Comparison of ENCODE assay signal across 12 mouse cellular contexts in the genomic region with DNA sequence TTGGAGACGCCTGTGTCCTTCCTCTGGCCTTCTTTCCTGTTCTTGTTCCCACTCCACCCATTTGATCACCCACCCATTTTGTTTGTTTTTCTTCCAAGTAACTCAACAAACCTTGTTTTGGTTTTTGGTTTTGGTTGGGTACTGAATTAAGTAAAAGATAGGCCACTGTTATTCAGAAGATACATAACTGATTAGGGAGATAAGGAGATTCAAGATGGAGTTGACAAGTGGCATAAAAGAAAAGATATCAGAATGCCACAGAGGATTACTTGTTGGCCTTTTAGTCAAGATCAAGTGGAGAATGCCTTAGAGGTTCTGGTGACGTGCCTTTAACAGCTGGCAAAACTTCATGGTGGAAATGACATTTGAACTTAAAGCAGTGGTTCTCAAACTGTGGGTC. TPM values are rescaled to one million over a fixed set of nuclear protein-coding genes. Genes with fewer than 3 reads are reported as not detected.
DNase-seq lines count a peak whose midpoint lies in the region; ATAC-seq and TF ChIP-seq lines count a peak whose summit lies in the region.
"Had no signal": no experiment of that assay in that cellular context is flagged by ENCODE, and none has a peak within 500 bp of the region (broad histone marks: within the 10 kb centered on the region; RNA-seq: fewer than 3 reads in every experiment).

No protein-coding gene starts in this region.

- H3K9ac ChIP-seq in kidney, embryonic 16.5 days (replicated peaks; ENCODE audit: low read length) = no peak overlapping the region
- no peak overlapping the region for H3K9ac ChIP-seq in neural tube, embryonic 12.5 days
- no peak overlapping the region for H3K9ac ChIP-seq in neural tube, embryonic 15.5 days (replicated peaks)

- H3K9me3 ChIP-seq in kidney, embryonic 16.5 days (ENCODE audit: low read length) = no peaks in the 10 kb centered on the region
- no peaks in the 10 kb centered on the region for H3K9me3 ChIP-seq in neural tube, embryonic 12.5 days
- H3K9me3 ChIP-seq in neural tube, embryonic 15.5 days (replicated peaks) = no peaks in the 10 kb centered on the region

- peak; percentile 5 for DNase-seq in kidney, adult 2 months
- no peak for DNase-seq in neural tube, embryonic 10.5 days (ENCODE audit: extremely low spot score, low spot score)
- DNase-seq in induced T-regulatory cell, adult 2 months (ENCODE audit: low read depth) = peak; percentile 26
- no peak for DNase-seq in thymus, postnatal 0 days (ENCODE audit: low spot score)
- DNase-seq: adrenal gland, postnatal 10 days; cerebellum, postnatal 25 days; kidney, adult 8-10 months; layer of hippocampus, adult 9-11 months; right cerebral cortex, postnatal 4 days had no signal

- WGBS in kidney, adult 2 months = 59% methylated on average over 2 of the region's 2 CpGs
- WGBS in kidney, embryonic 16.5 days = 58% methylated on average over 2 of the region's 2 CpGs
- WGBS in neural tube, embryonic 12.5 days = 70% methylated on average over 2 of the region's 2 CpGs
- 80% methylated on average over 2 of the region's 2 CpGs for WGBS in neural tube, embryonic 15.5 days

- no peak for TF ChIP-seq POLR2A in kidney, adult 2 months (IDR thresholded peaks at IDR 0.05; ENCODE audit: low read depth, low read length)

- no peak for TF ChIP-seq CTCF in kidney, adult 2 months (conservative IDR thresholded peaks at IDR 0.05; ENCODE audit: insufficient read depth, insufficient read length, low read depth, low read length)

- no peak overlapping the region for H3K4me3 ChIP-seq in kidney, adult 2 months (ENCODE audit: insufficient read depth, low read depth, low read length)
- no peak overlapping the region for H3K4me3 ChIP-seq in kidney, embryonic 16.5 days (ENCODE audit: low read length)
- H3K4me3 ChIP-seq in neural tube, embryonic 12.5 days = no peak overlapping the region
- no peak overlapping the region for H3K4me3 ChIP-seq in neural tube, embryonic 15.5 days (replicated peaks)

- no peaks in the 10 kb centered on the region for H3K27me3 ChIP-seq in kidney, adult 2 months (replicated peaks; ENCODE audit: control insufficient read depth, insufficient read depth, low read length)
- no peaks in the 10 kb centered on the region for H3K27me3 ChIP-seq in kidney, embryonic 16.5 days (ENCODE audit: insufficient read depth, low read length)
- H3K27me3 ChIP-seq in neural tube, embryonic 12.5 days (replicated peaks) = no peaks in the 10 kb centered on the region
- H3K27me3 ChIP-seq in neural tube, embryonic 15.5 days (replicated peaks) = no peaks in the 10 kb centered on the region

- no peak overlapping the region for H3K4me2 ChIP-seq in kidney, embryonic 16.5 days (replicated peaks; ENCODE audit: low read depth, low read length)
- 0 out of 2 replicates have a peak overlapping the region, but pooled peaks have one; percentile 92 for H3K4me2 ChIP-seq in neural tube, embryonic 12.5 days (replicated peaks)
- H3K4me2 ChIP-seq in neural tube, embryonic 15.5 days = 0 out of 2 replicates have a peak overlapping the region, but pooled peaks have one; percentile 80

- H3K4me1 ChIP-seq in kidney, adult 2 months (ENCODE audit: control insufficient read depth, insufficient read depth, low read length) = peaks cover 3% of the 10 kb centered on the region; the same call in 1 of the 2 replicates
- H3K4me1 ChIP-seq in kidney, embryonic 16.5 days (ENCODE audit: insufficient read depth, low read length) = peaks cover 24% of the 10 kb centered on the region
- peaks cover 15% of the 10 kb centered on the region for H3K4me1 ChIP-seq in neural tube, embryonic 12.5 days
- H3K4me1 ChIP-seq in neural tube, embryonic 15.5 days = peaks cover 32% of the 10 kb centered on the region

- ATAC-seq in kidney, embryonic 16.5 days (ENCODE audit: low FRiP score, low TSS enrichment) = no peak
- ATAC-seq in neural tube, embryonic 12.5 days (ENCODE audit: low FRiP score, low read depth) = no peak
- ATAC-seq in neural tube, embryonic 15.5 days (ENCODE audit: low FRiP score) = no peak

- H3K27ac ChIP-seq in kidney, adult 2 months (ENCODE audit: insufficient read depth, low read depth, low read length) = no peak overlapping the region
- no peak overlapping the region for H3K27ac ChIP-seq in kidney, embryonic 16.5 days (ENCODE audit: low read length)
- no peak overlapping the region for H3K27ac ChIP-seq in neural tube, embryonic 12.5 days
- H3K27ac ChIP-seq in neural tube, embryonic 15.5 days (replicated peaks) = no peak overlapping the region

- no peaks in the 10 kb centered on the region for H3K36me3 ChIP-seq in kidney, adult 2 months (ENCODE audit: control insufficient read depth, insufficient read depth, low read length)
- 0 out of 2 replicates have a peak, but pooled peaks cover 4% of the 10 kb centered on the region for H3K36me3 ChIP-seq in kidney, embryonic 16.5 days (ENCODE audit: insufficient read depth, low read length)
- H3K36me3 ChIP-seq in neural tube, embryonic 12.5 days = no peaks in the 10 kb centered on the region
- H3K36me3 ChIP-seq in neural tube, embryonic 15.5 days = no peaks in the 10 kb centered on the region

RNA-seq across cellular contexts. Expression of a gene that starts 1.0 kb away (rescaled TPM):
- polyA plus RNA-seq in kidney, adult 2 months (2012; rRNA removed) = 20.1 and 22.5 TPM in 2 replicates
- polyA plus RNA-seq in kidney, embryonic 16.5 days (2015; fragmentation: Nextera tagmentation; extraction: Ambion mirVana) = 45.4 and 47.6 TPM in 2 replicates
- 66.1 and 70.1 TPM in 2 replicates for polyA plus RNA-seq in neural tube, embryonic 12.5 days (2016; fragmentation: Nextera tagmentation; extraction: Ambion mirVana)
- polyA plus RNA-seq in neural tube, embryonic 15.5 days (2015; fragmentation: Nextera tagmentation; extraction: Ambion mirVana) = 53.7 and 59.4 TPM in 2 replicates
- polyA plus RNA-seq in thymus, postnatal 0 days (2015; fragmentation: Nextera tagmentation; extraction: Ambion mirVana) = 35.2 and 36.5 TPM in 2 replicates

RNA-seq across cellular contexts. Expression of a gene that starts 1.3 kb away (rescaled TPM):
- polyA plus RNA-seq in kidney, adult 2 months (2012; rRNA removed) = 20.2 and 24.9 TPM in 2 replicates
- 50.9 and 52.8 TPM in 2 replicates for polyA plus RNA-seq in kidney, embryonic 16.5 days (2015; fragmentation: Nextera tagmentation; extraction: Ambion mirVana)
- 98.8 and 104 TPM in 2 replicates for polyA plus RNA-seq in neural tube, embryonic 12.5 days (2016; fragmentation: Nextera tagmentation; extraction: Ambion mirVana)
- polyA plus RNA-seq in neural tube, embryonic 15.5 days (2015; fragmentation: Nextera tagmentation; extraction: Ambion mirVana) = 103 and 128 TPM in 2 replicates
- polyA plus RNA-seq in thymus, postnatal 0 days (2015; fragmentation: Nextera tagmentation; extraction: Ambion mirVana) = 52.2 and 55.4 TPM in 2 replicates

RNA-seq across cellular contexts. Expression of a gene that starts 57.2 kb away (rescaled TPM):
- 622 and 651 TPM in 2 replicates for polyA plus RNA-seq in kidney, adult 2 months (2012; rRNA removed)
- polyA plus RNA-seq in kidney, embryonic 16.5 days (2015; fragmentation: Nextera tagmentation; extraction: Ambion mirVana) = 2,279 and 2,662 TPM in 2 replicates
- 2,887 and 2,907 TPM in 2 replicates for polyA plus RNA-seq in neural tube, embryonic 12.5 days (2016; fragmentation: Nextera tagmentation; extraction: Ambion mirVana)
- 1,254 and 1,565 TPM in 2 replicates for polyA plus RNA-seq in neural tube, embryonic 15.5 days (2015; fragmentation: Nextera tagmentation; extraction: Ambion mirVana)
- polyA plus RNA-seq in thymus, postnatal 0 days (2015; fragmentation: Nextera tagmentation; extraction: Ambion mirVana) = 3,795 and 4,477 TPM in 2 replicates

Comparison
In these comparisons a context has a peak if more than half of its experiments do, and no peak if none do; other contexts are left out.
1. DNase-seq: peak in kidney, adult 2 months (single experiment) and induced T-regulatory cell, adult 2 months (single experiment); none in neural tube, embryonic 10.5 days (single experiment) and thymus, postnatal 0 days (single experiment).